Mouse (Mus musculus) ovary, postnatal 10 days (tissue): ENCODE measurements around the gene Reps1.
"Not testable (repeated sequence)": the region's sequence is repeated elsewhere in the genome, so short reads cannot be mapped to it uniquely, and the experiment has no call there.

Experiments used
- DNase-seq: peaks from one replicate; pipeline ENCODE4 v3.0.0; 2022; ENCODE audit warnings: low spot score

Gene Reps1

GRCm38 (mm10) chr10:18064606-18065228 is 9.1 kb downstream of the Reps1 start:
- DNase-seq: no peak

- no peak for DNase-seq
These were observed 10.4 kb downstream of the Reps1 start for GRCm38 (mm10) chr10:18066031-18066439.

DNA sequence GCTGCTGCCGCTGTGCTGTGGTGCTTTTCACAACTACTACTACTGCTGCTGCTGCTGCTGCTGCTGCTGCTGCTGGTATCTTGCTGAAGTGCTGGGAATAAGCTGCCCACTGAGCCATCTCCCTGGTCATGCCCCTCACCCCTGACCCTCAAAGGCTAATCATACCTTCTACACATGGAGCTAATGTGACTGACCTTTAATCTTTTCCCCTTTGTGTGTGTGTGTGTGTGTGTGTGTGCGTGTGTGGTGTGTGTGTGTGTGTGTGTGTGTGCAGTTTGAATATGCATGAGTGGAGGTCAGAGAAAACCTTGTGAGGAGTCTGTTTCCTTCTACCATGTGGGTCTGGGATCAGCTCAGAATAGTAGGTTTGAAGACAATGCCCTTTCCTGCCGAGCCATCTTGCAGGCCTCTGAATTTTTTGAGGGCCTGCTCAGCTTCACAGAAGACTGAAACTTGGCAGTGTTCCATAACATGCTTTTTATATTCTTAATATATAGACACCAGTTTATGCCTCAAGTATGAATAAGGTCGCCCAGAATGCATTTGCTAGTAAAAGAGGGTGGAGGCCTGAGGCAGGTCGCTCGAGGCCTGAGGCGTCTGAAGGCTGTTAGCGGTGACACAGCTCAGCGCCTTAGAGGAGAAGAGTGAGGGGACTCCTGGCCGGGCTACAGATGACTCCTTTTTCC is 12.2 kb downstream of the Reps1 start:
- no peak for DNase-seq

DNA sequence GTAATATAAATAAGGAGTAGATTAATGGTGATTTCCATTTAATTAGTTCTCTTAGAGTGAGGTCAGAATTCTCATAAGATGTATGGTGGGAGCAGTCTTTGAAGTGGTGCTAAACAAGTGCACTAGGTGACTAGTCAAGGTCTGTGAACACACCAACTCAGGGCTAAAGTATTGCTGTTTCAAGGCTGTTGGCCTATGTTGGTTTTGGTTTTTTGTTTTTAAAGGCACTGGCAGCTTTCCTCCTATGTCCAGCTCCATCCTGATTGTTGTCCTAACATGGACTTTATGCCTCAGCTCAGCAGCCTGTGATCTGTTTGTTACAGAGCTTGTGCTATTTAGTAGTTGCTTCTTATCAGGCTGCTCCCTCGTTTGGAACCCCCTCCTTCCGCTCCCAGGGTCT is 13.2 kb downstream of the Reps1 start:
- no peak for DNase-seq

GRCm38 (mm10) chr10:18069576-18069975 is 13.9 kb downstream of the Reps1 start:
- no peak for DNase-seq

DNA sequence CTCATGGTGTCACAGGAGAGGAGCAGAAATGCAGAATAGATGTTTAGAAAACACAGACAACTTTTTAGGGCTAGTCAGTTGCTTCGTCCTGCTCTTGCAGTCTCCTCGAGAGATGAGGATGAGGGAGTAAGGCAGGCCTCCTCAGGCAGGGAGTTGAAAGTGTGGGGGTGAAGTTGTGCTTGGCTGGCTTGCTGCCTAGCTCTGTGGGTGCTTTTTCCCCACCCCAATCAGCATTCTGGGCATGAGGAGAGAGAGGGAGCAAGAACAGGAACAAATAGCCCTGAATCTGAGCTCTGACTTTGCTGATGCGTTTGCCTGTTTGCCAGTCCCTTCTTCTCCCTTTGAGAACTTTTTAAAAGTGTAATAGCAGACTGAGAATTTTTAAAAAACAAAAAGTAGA is 14.5 kb downstream of the Reps1 start:
- DNase-seq: no peak

DNA sequence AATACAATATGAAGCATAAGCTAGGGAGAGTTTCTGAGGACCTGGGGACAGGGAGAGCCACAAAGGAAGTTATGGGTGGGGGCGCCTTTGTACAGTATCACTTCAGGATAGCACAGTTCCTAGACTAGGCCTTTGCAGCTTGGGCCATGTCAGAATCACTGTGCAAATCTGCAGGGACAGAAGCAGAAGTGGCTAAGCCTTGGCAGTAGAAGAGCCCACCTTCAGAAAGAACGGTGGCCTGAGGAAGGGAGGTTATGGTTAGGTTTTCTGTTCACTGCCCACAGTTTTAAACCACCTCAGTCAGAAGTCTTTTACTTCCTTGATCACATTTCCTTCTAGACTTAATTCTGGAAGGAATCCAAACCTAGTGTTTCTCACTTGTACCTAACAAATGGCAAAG is 15.0 kb downstream of the Reps1 start:
- no peak for DNase-seq

GRCm38 (mm10) chr10:18072871-18073270 is 17.2 kb downstream of the Reps1 start:
- DNase-seq: no peak

DNA sequence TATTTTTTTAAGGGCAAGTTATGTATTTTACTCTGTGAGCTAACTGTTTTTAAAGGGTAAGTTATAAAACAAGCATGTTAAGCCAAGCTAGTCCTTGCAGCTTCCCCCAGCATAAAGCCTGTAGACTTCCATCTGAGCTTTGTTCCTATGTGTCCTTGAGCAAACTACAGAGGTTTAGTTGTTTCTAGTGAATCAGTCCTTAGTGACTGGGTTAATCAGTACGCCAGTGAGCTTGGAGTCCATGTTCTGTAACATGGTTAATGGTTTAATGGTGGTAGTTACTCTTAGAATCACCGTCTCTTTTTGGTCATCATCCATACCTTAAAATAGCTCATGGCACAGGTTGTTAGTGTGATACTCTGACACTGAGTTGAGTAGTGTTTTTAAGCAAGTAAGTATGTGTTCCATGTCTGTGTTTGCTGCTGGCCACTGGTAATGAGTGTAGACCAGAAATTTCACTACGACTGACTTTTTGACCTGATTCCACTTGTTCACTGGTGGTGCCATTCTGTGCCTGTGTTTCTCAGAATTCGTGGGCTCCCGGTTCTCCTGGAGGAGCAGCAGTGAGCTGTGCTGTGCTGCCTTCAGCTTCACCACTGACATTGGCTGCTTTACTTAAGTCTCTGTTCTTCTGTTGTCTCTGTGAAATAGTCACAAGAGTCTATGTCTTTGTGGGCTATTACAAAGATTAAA is 18.9 kb downstream of the Reps1 start:
- DNase-seq: no peak

DNA sequence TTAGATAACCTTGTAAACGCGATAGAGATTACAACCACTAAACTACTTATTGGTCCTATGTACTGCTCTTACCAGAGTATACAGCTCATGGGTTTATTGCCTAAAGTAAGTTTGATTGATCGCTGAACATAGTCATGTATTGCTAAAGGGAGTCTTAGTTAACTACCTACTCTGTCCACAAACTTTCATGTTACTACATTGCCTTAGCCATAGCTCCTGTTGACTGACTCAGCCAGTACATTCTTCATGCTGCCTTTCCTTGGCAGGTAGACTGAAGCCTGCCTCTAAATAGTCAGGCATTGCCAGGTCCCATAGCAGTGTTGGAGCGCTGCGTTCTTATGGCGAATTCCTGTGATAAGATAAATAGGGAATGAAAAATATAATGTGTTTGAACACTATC is 20.2 kb downstream of the Reps1 start:
- no peak for DNase-seq

GRCm38 (mm10) chr10:18081536-18081935 is 25.9 kb downstream of the Reps1 start:
- no peak for DNase-seq

DNA sequence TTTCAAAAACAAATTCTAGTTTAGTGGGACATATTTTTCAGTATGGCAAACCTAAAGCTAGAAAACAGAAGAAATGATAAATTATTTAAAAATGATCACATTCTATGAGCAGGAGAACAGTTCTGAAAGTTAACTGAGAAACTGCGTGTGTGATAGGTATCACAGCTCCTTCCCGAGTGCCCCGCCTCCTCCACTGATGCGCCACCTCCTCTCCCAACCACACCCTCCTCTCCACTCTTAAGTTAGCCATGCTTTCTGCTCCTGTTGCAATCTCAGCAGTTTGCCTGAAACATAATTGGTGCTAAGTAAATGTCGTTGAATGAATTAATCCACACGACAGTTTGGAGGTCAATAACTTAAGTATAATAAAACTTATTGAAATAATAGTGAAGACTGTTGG is 27.1 kb downstream of the Reps1 start:
- DNase-seq: no peak

- DNase-seq: no peak
These were observed 35.0 kb downstream of the Reps1 start for GRCm38 (mm10) chr10:18090691-18091090.

DNA sequence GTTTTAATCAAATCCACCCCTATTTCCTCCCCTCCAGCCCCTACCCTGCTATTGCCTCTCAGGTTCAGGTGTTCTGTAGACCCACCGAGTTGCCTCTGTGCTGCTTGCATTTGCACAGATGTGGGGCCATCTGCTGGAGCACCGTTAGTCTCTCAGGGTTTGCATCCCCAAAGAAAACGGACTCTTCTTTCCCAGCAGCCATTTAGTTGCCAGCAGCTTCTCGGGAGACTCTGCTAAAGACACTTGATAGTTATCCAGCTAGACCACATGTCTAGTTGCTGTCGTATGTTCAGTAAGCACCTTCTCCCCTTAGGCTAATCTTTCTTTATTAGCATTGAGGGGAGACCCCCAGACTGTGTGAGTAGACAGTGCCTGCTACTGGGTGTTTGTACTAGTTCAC is 46.5 kb downstream of the Reps1 start:
- no peak for DNase-seq

GRCm38 (mm10) chr10:18107471-18107870 is 51.8 kb downstream of the Reps1 start:
- DNase-seq: no peak

DNA sequence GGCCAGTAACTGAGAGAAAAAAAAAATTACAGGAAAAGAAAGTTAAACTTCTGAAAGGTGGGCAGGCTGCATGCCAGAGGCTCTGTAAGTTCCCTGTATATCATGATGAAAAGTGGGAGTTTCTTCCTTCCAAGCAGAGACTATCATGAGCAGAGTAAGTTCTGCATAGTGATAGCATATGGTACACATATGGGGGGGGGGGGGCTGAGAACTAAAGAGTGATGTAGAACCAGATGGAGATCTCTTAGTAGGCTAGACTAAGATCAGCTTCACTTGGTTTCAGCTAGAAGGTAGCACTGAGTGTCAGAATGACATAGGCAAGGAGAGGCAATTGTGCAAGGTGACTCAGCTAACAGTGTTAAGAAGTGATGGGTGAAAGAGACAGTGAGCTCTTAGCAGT is 55.3 kb downstream of the Reps1 start:
- no peak for DNase-seq

- DNase-seq: no peak
These were observed 57.9 kb downstream of the Reps1 start for GRCm38 (mm10) chr10:18113473-18114093.

DNA sequence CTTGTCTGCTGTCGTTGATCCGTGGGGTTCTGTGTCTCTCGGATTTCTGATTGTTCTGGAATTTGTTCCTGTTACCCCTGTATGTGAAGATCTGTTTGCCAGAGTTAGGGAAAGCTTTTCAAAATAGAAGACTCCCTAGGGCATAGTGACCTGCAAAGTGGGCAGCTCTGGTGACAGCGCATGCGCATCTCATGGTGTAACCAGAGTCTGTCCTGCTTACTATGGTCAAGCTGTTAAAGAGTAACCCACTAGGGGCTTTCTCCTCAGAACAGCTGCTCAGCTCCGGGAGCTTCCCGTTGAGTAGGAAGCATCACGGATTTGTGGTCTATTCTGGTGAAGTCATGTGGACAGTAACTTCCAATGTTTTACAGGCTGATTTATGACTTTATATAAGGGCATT is 62.7 kb downstream of the Reps1 start:
- DNase-seq: no peak

DNA sequence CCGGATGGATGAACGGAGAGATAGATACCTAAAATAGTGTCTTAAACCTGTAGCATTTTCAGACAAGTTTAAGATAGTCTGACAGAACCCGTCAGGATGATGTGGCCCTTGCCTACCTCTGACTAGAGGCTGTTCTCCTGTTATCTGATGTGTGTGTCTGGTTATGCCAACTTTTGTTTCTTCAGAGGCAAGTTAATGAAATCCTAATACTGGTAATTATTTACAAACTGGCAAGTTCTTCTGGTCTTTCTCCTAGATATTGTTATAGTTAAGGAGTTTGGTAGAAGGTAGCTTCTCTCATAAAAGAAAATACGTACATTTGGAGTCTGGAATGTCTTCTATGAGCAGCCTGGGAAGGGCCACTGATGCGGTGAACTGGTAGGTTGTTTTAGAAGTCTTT is 74.6 kb downstream of the Reps1 start:
- no peak for DNase-seq

GRCm38 (mm10) chr10:18131666-18132650 is 76.3 kb downstream of the Reps1 start:
- DNase-seq: no peak

- not testable (repeated sequence) for DNase-seq
These were observed 83.3 kb downstream of the Reps1 start for GRCm38 (mm10) chr10:18138853-18139503.
